Mouse (Mus musculus) liver, embryonic 16.5 days (tissue): ENCODE measurements around the gene Trmt61a. TPM values are rescaled to one million over a fixed set of nuclear protein-coding genes. Genes with fewer than 3 reads are reported as not detected.
A peak's percentile ranks its signal among the peaks of the same experiment; 100 is the strongest.

Experiments used
- ATAC-seq: fragments of 200-750 bp; cut with Nextera tagmentation; 2 replicates; pipeline ENCODE4 v1.8.0; 2017; ENCODE audit warnings: low read depth, mild to moderate bottlenecking, moderate number of reproducible peaks, moderate library complexity
- H3K27ac ChIP-seq: fragments of 300-500 bp; sonication (generic); 2 replicates; pipeline ENCODE4 v1.5.1; 2014; ENCODE audit warnings: mild to moderate bottlenecking, low read length
- H3K27me3 ChIP-seq: fragments of 300-500 bp; sonication (generic); 2 replicates; pipeline ENCODE4 v1.6.1; 2014; ENCODE audit warnings: low read depth, low read length, mixed read lengths; ENCODE audit not compliant: control insufficient read depth, insufficient read depth
- H3K36me3 ChIP-seq: fragments of 300-500 bp; sonication (generic); 2 replicates; pipeline ENCODE4 v1.6.1; 2014; ENCODE audit warnings: mild to moderate bottlenecking; ENCODE audit not compliant: control insufficient read depth, insufficient read depth
- H3K4me1 ChIP-seq: fragments of 300-500 bp; sonication (generic); 2 replicates; pipeline ENCODE4 v1.6.1; 2014; ENCODE audit warnings: low read depth, low read length, mixed read lengths; ENCODE audit not compliant: control insufficient read depth
- H3K4me2 ChIP-seq: fragments of 300-500 bp; sonication (generic); 2 replicates; pipeline ENCODE4 v1.6.1; 2014; ENCODE audit warnings: low read depth, low read length, mixed read lengths
- H3K4me3 ChIP-seq: fragments of 300-500 bp; sonication (generic); 2 replicates; pipeline ENCODE4 v1.5.1; 2014; ENCODE audit warnings: low read depth, mild to moderate bottlenecking, low read length
- H3K9ac ChIP-seq: fragments of 300-500 bp; sonication (generic); 2 replicates; pipeline ENCODE4 v1.6.1; 2014; ENCODE audit warnings: low read depth, low read length
- H3K9me3 ChIP-seq: fragments of 300-500 bp; sonication (generic); replicated peaks from 2 replicates; pipeline ENCODE4 v1.6.1; 2016; ENCODE audit warnings: low read length; ENCODE audit not compliant: control insufficient read depth
- WGBS: fragments of 180-500 bp; shearing (Covaris S2); extraction: QIAGEN DNeasy Blood & Tissue Kit; methylation state at CpG from one replicate; pipeline ENCODE4 v1.1.7; 2014; ENCODE audit not compliant: insufficient replicate concordance; 5-methylcytosine and 5-hydroxymethylcytosine counted together
- polyA plus RNA-seq: library from polyadenylated mRNA; unstranded; fragments of >200 nt; fragmentation: Nextera tagmentation; extraction: Ambion mirVana; gene quantifications from 2 replicates; pipeline ENCODE4 v1.2.1, GENCODE M21; 2015

Gene Trmt61a
- polyA plus RNA-seq, 1 experiment from 2014 or later = 4.6 TPM

- Histone ChIP-seq H3K27me3 (no peaks in the 10 kb centered on the region), H3K4me3 (no peak overlapping the region), H3K4me2 (no peak overlapping the region), H3K36me3 (peaks cover 4% of the 10 kb centered on the region; the same call in 1 of the 2 replicates), H3K9ac (no peak overlapping the region), H3K9me3 (no peaks in the 10 kb centered on the region), H3K4me1 (no peaks in the 10 kb centered on the region; the same call in 1 of the 2 replicates), H3K27ac (no peak overlapping the region)
- 42% methylated on average over 4 of the region's 4 CpGs for WGBS
- ATAC-seq = no peak
Observed at GRCm38 (mm10) chr12:111726122-111726463, 48.2 kb downstream of the Trmt61a start.

DNA sequence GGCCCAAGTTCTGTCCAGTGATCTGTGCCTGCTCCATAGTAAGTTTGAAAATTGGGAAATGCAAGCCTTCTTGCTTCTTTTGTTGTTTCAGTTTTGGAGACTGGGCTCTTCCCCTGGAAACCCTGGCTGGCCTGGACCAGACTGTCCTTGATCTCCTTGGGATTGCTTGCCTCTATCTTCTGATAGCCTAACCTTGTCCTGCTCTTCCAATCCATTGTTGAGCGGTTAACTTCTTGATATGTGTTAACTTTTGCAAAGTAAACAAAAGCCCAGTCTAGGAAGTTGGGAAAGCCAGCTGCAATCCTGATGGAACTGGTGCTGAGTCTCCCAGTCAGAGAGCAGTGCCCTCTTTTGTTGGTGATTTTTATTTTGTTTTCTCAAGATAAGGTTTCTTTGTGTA is 50.1 kb downstream of the Trmt61a start:
- H3K36me3 ChIP-seq = peaks cover 4% of the 10 kb centered on the region; the same call in 1 of the 2 replicates
- H3K27ac ChIP-seq = no peak overlapping the region
- H3K27me3 ChIP-seq = no peaks in the 10 kb centered on the region
- ATAC-seq = no peak
- no peak overlapping the region for H3K4me3 ChIP-seq
- no peak overlapping the region for H3K9ac ChIP-seq
- H3K4me2 ChIP-seq = no peak overlapping the region
- H3K4me1 ChIP-seq = peaks cover 7% of the 10 kb centered on the region
- no peaks in the 10 kb centered on the region for H3K9me3 ChIP-seq
- 69% methylated on average over 1 of the region's 1 CpGs for WGBS

DNA sequence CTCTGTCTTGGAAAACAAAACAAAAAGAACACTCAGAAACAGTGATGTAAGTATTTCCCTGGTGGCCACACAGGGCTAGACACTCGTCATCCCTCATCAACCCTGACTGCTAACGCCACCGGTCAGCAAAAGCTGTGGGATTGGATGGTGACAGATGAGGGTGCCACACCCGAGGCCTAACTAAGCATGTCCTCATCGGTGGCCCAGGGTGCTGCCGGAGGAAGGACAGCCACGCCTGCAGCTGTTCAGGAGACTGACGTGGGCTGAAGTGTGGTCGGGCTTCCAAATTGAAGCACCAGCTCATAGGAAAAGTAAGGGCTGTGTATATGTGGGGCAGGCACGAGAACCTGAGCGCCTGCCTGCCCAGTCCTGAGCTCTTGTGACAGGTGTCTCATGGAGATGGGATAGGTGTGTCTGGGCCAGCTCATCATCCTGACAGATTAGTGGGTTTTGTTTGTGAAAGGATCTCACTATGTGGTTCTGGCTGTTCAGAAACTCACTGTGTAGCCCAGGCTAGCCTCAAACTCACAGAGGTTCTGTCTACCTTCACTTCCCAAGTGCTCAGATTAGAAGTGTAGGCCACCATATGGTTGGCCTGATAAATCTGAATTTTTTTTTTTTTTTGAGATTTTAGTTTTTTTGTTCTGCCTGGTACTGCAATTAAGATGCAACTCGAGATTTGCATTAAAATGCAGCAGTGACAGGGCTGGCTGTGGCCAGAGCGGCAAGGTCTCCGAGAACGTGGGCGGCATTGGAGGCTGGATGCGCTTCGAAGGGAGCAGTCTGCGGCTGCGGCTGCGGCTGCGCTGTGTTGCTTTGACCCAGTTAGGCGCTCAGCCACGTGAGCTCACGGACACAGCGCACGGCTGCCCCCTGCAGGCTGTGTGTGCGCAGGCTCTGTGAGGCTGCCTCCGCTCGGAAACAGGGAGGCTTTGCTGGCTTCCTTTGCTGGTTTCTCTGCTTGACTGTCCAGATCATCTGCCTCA is 54.2 kb downstream of the Trmt61a start:
- no peak overlapping the region for H3K27ac ChIP-seq
- H3K4me3 ChIP-seq = no peak overlapping the region
- peaks cover 7% of the 10 kb centered on the region for H3K4me1 ChIP-seq
- no peaks in the 10 kb centered on the region for H3K36me3 ChIP-seq
- peak overlapping the region; percentile 36; the same call in 1 of the 2 replicates for H3K4me2 ChIP-seq
- H3K9me3 ChIP-seq = no peaks in the 10 kb centered on the region
- peak; percentile 86 for ATAC-seq
- H3K9ac ChIP-seq = no peak overlapping the region
- no peaks in the 10 kb centered on the region for H3K27me3 ChIP-seq
- 27% methylated on average over 30 of the region's 30 CpGs for WGBS

- Histone ChIP-seq H3K36me3 (no peaks in the 10 kb centered on the region), H3K4me2 (no peak overlapping the region), H3K27ac (no peak overlapping the region), H3K4me3 (no peak overlapping the region), H3K9me3 (no peaks in the 10 kb centered on the region), H3K27me3 (no peaks in the 10 kb centered on the region), H3K9ac (no peak overlapping the region), H3K4me1 (peaks cover 7% of the 10 kb centered on the region)
- ATAC-seq = 0 out of 2 replicates have a peak, but pooled peaks have one; percentile 5
- WGBS = 60% methylated on average over 5 of the region's 5 CpGs
Observed at GRCm38 (mm10) chr12:111732921-111733320, 55.0 kb downstream of the Trmt61a start.

Other genes with a start within 250 kb of the Trmt61a start
- gene Tnfaip2, start 235.6 kb upstream of the Trmt61a start, polyA plus RNA-seq = 71.9 and 77.2 TPM in 2 replicates
- gene Gm266, start 192.3 kb upstream of the Trmt61a start, polyA plus RNA-seq = 0.46 and 0.52 TPM in 2 replicates
- 522 and 558 TPM in 2 replicates for gene Eif5, start 140.1 kb upstream of the Trmt61a start, polyA plus RNA-seq
- 7.0 and 9.2 TPM in 2 replicates for gene Mark3, start 103.6 kb upstream of the Trmt61a start, polyA plus RNA-seq
- gene Ckb, start 5.8 kb upstream of the Trmt61a start, polyA plus RNA-seq = 39.2 and 44.8 TPM in 2 replicates
- 14.1 and 14.4 TPM in 2 replicates for gene Bag5, start 35.2 kb downstream of the Trmt61a start, polyA plus RNA-seq
- gene Apopt1, start 35.2 kb downstream of the Trmt61a start, polyA plus RNA-seq = 17.5 TPM in 2 replicates
- 14.5 and 14.6 TPM in 2 replicates for gene Klc1, start 80.7 kb downstream of the Trmt61a start, polyA plus RNA-seq
- 3.5 and 5.0 TPM in 2 replicates for gene Xrcc3, start 135.8 kb downstream of the Trmt61a start, polyA plus RNA-seq
- gene Zfyve21, start 136.1 kb downstream of the Trmt61a start, polyA plus RNA-seq = 70.7 and 76.8 TPM in 2 replicates
- gene Ppp1r13b, start 230.0 kb downstream of the Trmt61a start, polyA plus RNA-seq = 1.4 and 1.9 TPM in 2 replicates